23 mouse cellular contexts compared by ENCODE assay signal in the genomic region with DNA sequence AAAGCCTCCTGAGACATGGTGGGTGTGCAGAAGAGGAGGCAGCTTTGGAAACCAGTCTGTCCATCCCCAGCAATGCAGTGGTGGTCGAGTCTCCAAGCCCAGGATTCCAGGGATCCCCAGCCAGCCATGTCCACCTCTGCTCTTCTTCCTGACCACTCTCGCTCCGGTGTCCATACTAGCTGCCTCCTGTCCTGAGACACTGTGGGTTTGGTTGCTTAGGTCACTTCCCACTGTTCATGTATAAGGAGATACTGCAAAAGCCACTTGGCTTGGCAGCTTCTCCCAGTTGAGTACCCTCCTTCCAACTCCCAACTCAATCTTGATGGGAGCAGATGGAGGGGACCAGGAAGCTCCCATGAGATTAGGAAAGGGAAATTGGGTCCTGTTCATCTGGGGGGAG. TPM values are rescaled to one million over a fixed set of nuclear protein-coding genes. Genes with fewer than 3 reads are reported as not detected.
"Had no signal": no experiment of that assay in that cellular context is flagged by ENCODE, and none has a peak within 500 bp of the region (broad histone marks: within the 10 kb centered on the region; RNA-seq: fewer than 3 reads in every experiment).

No protein-coding gene starts in this region.

- H3K36me3 ChIP-seq: neural tube, embryonic 12.5 days; neural tube, embryonic 13.5 days; neural tube, embryonic 15.5 days; stomach, embryonic 15.5 days had no signal

- H3K27ac ChIP-seq: neural tube, embryonic 12.5 days; neural tube, embryonic 13.5 days; neural tube, embryonic 15.5 days; stomach, embryonic 15.5 days; stomach, postnatal 0 days had no signal

- H3K27me3 ChIP-seq: neural tube, embryonic 12.5 days had no signal

- DNase-seq: retina, postnatal 1 day; right cerebral cortex, adult 18-20 months; right cerebral cortex, postnatal 14 days; right cerebral cortex, postnatal 25 days; right cerebral cortex, postnatal 4 days; spleen, adult 18-20 months; thymus, adult 18-20 months; thymus, adult 2 months; thymus, postnatal 14 days; thymus, postnatal 25 days; thymus, postnatal 36 days; thymus, postnatal 4 days had no signal

- H3K4me3 ChIP-seq: neural tube, embryonic 12.5 days; neural tube, embryonic 13.5 days; neural tube, embryonic 15.5 days; stomach, embryonic 15.5 days had no signal

- H3K4me1 ChIP-seq: stomach, embryonic 15.5 days had no signal

- H3K4me2 ChIP-seq: neural tube, embryonic 12.5 days; neural tube, embryonic 13.5 days; neural tube, embryonic 15.5 days; stomach, embryonic 15.5 days had no signal

- H3K9ac ChIP-seq: neural tube, embryonic 12.5 days; neural tube, embryonic 13.5 days; neural tube, embryonic 15.5 days; stomach, embryonic 15.5 days had no signal

- H3K9me3 ChIP-seq: neural tube, embryonic 12.5 days; neural tube, embryonic 13.5 days; neural tube, embryonic 15.5 days; stomach, embryonic 15.5 days had no signal

RNA-seq across cellular contexts. Expression of a gene that starts 17.7 kb away (rescaled TPM):
- total RNA-seq: neutrophil, adult 5-6 weeks had no signal
- polyA plus RNA-seq: small intestine, adult 2 months; spleen, adult 2 months; stomach, embryonic 14.5 days; stomach, postnatal 0 days; testis, adult 2 months; urinary bladder, adult 2 months had no signal
